ENCODE assay signal across 8 mouse cellular contexts in genomic region chr2:92434375-92434745, GRCm38 (mm10). TPM values are rescaled to one million over a fixed set of nuclear protein-coding genes. Genes with fewer than 3 reads are reported as not detected.
DNase-seq lines count a peak whose midpoint lies in the region; ATAC-seq and TF ChIP-seq lines count a peak whose summit lies in the region.

No protein-coding gene starts in this region.

- DNase-seq in cerebellum, adult 2 months, result no peak
- no peak for DNase-seq in cerebellum, postnatal 4 days (ENCODE audit: low spot score in 2 of 2)
- DNase-seq in forebrain, postnatal 0 days, result no peak
- DNase-seq in lung, postnatal 0 days (ENCODE audit: low spot score), result peak; percentile 85
- DNase-seq in thymus, postnatal 25 days, result no peak
- no peak for DNase-seq in left cerebral cortex, postnatal 10 days (ENCODE audit: extremely low spot score in 1 of 2, low spot score in 2 of 2)
- no peak for DNase-seq in gastrocnemius, postnatal 4 days (ENCODE audit: low spot score in 2 of 2)

- H3K4me2 ChIP-seq in forebrain, postnatal 0 days (ENCODE audit: low read depth), result peak overlapping the region; percentile 81
- peak overlapping the region; percentile 78 for H3K4me2 ChIP-seq in lung, postnatal 0 days (replicated peaks; ENCODE audit: low read depth, low read length)

- peak overlapping the region; percentile 56 for H3K9ac ChIP-seq in forebrain, postnatal 0 days
- H3K9ac ChIP-seq in lung, postnatal 0 days (replicated peaks; ENCODE audit: low read depth), result no peak overlapping the region; the same call in 1 of the 2 replicates

- WGBS in cerebellum, adult 2 months, result 1% methylated on average over 12 of the region's 12 CpGs
- 3% methylated on average over 12 of the region's 12 CpGs for WGBS in forebrain, postnatal 0 days
- WGBS in lung, postnatal 0 days, result 4% methylated on average over 12 of the region's 12 CpGs

- peak; percentile 14 for ATAC-seq in forebrain, postnatal 0 days
- ATAC-seq in lung, postnatal 0 days, result peak; percentile 3; the same call in 1 of the 2 replicates

- H3K4me3 ChIP-seq in cerebellum, adult 2 months (replicated peaks; ENCODE audit: insufficient read depth, low read depth, low read length), result peak overlapping the region; percentile 56
- peak overlapping the region; percentile 98 for H3K4me3 ChIP-seq in E14TG2a.4 (replicated peaks; ENCODE audit: low read length)
- H3K4me3 ChIP-seq in forebrain, postnatal 0 days (ENCODE audit: low read depth, low read length), result peak overlapping the region; percentile 90
- H3K4me3 ChIP-seq in lung, postnatal 0 days (ENCODE audit: low read depth, low read length), result peak overlapping the region; percentile 93; the same call in 1 of the 2 replicates

- H3K9me3 ChIP-seq in E14TG2a.4 (ENCODE audit: low read length), result no peaks in the 10 kb centered on the region
- H3K9me3 ChIP-seq in forebrain, postnatal 0 days (ENCODE audit: low read length), result no peaks in the 10 kb centered on the region
- no peaks in the 10 kb centered on the region for H3K9me3 ChIP-seq in lung, postnatal 0 days (ENCODE audit: low read length)

- H3K36me3 ChIP-seq in E14TG2a.4 (ENCODE audit: insufficient read depth, low read length), result no peaks in the 10 kb centered on the region; the same call in 1 of the 2 replicates
- no peaks in the 10 kb centered on the region for H3K36me3 ChIP-seq in forebrain, postnatal 0 days (ENCODE audit: insufficient read depth)
- H3K36me3 ChIP-seq in lung, postnatal 0 days (ENCODE audit: insufficient read depth, low read length), result no peaks in the 10 kb centered on the region

- peaks cover 8% of the 10 kb centered on the region; the same call in 1 of the 2 replicates for H3K4me1 ChIP-seq in cerebellum, adult 2 months (ENCODE audit: control insufficient read depth, insufficient read depth, low read length)
- peaks cover 61% of the 10 kb centered on the region for H3K4me1 ChIP-seq in E14TG2a.4 (replicated peaks; ENCODE audit: low read depth, low read length)
- H3K4me1 ChIP-seq in forebrain, postnatal 0 days (ENCODE audit: insufficient read depth), result peaks cover 27% of the 10 kb centered on the region
- H3K4me1 ChIP-seq in lung, postnatal 0 days (ENCODE audit: insufficient read depth, low read depth, low read length), result peaks cover 30% of the 10 kb centered on the region; the same call in 1 of the 2 replicates

- peak overlapping the region; percentile 60 for H3K27ac ChIP-seq in cerebellum, adult 2 months (ENCODE audit: insufficient read depth, low read length)
- H3K27ac ChIP-seq in forebrain, postnatal 0 days (ENCODE audit: low read depth, low read length), result peak overlapping the region; percentile 85
- peak overlapping the region; percentile 83 for H3K27ac ChIP-seq in lung, postnatal 0 days (ENCODE audit: low read length)

- intact Hi-C loops in left cerebral cortex, postnatal 10 days (cut with DNase I), result loop anchor here (10.0 kb wide), 2 partner anchors 120 to 450 kb away; no protein-coding TSS in a partner anchor

- H3K27me3 ChIP-seq in cerebellum, adult 2 months (ENCODE audit: control insufficient read depth, insufficient read depth, low read length), result no peaks in the 10 kb centered on the region
- peaks cover 12% of the 10 kb centered on the region for H3K27me3 ChIP-seq in E14TG2a.4 (ENCODE audit: insufficient read depth, low read length)
- H3K27me3 ChIP-seq in forebrain, postnatal 0 days (ENCODE audit: insufficient read depth, low read length), result no peaks in the 10 kb centered on the region
- H3K27me3 ChIP-seq in lung, postnatal 0 days (replicated peaks; ENCODE audit: insufficient read depth, low read length), result no peaks in the 10 kb centered on the region

- no peak for TF ChIP-seq POLR2A in cerebellum, adult 2 months (IDR thresholded peaks at IDR 0.05; ENCODE audit: borderline replicate concordance, insufficient read depth, low read length)

- no peak for TF ChIP-seq CTCF in cerebellum, adult 2 months (IDR thresholded peaks at IDR 0.05; ENCODE audit: borderline replicate concordance, insufficient read depth, low read depth, low read length)
- no peak for TF ChIP-seq CTCF in E14TG2a.4 (conservative IDR thresholded peaks at IDR 0.05; ENCODE audit: low read length)
- no peak for TF ChIP-seq CTCF in forebrain, postnatal 0 days (IDR thresholded peaks at IDR 0.05; ENCODE audit: low read depth)
- no peak for TF ChIP-seq CTCF in lung, postnatal 0 days (IDR thresholded peaks at IDR 0.05)

- TF ChIP-seq EP300 in lung, postnatal 0 days (IDR thresholded peaks at IDR 0.05), result no peak; the same call in 1 of the 2 replicates

RNA-seq across cellular contexts. Expression of gene Cry2, which starts 0.5 kb away (rescaled TPM):
- polyA plus RNA-seq in cerebellum, adult 2 months (2012; rRNA removed), result 79.4 and 81.8 TPM in 2 replicates
- total RNA-seq in forebrain, postnatal 0 days (2014; rRNA removed), result 26.5 and 36.7 TPM in 2 replicates
- polyA plus RNA-seq in forebrain, postnatal 0 days (2015; fragmentation: Nextera tagmentation; extraction: Ambion mirVana), result 28.5 and 43.2 TPM in 2 replicates
- polyA plus RNA-seq in lung, postnatal 0 days (2015; fragmentation: Nextera tagmentation; extraction: Ambion mirVana), result 36.3 and 36.6 TPM in 2 replicates
- 100 to 1,000 TPM; 108 to 109 TPM for total RNA-seq in left cerebral cortex, postnatal 10 days (2021)
- 10 to 100 TPM; 47.6 to 59.3 TPM for total RNA-seq in gastrocnemius, postnatal 4 days (2021)

RNA-seq across cellular contexts. Expression of gene Slc35c1, which starts 26.0 kb away (rescaled TPM):
- polyA plus RNA-seq in cerebellum, adult 2 months (2012; rRNA removed), result 16.2 and 17.4 TPM in 2 replicates
- 4.6 and 9.1 TPM in 2 replicates for total RNA-seq in forebrain, postnatal 0 days (2014; rRNA removed)
- polyA plus RNA-seq in forebrain, postnatal 0 days (2015; fragmentation: Nextera tagmentation; extraction: Ambion mirVana), result 13.1 and 14.4 TPM in 2 replicates
- 12.9 and 13.1 TPM in 2 replicates for polyA plus RNA-seq in lung, postnatal 0 days (2015; fragmentation: Nextera tagmentation; extraction: Ambion mirVana)
- total RNA-seq in left cerebral cortex, postnatal 10 days (2021), result 10 to 100 TPM; 22.2 to 24.2 TPM
- total RNA-seq in gastrocnemius, postnatal 4 days (2021), result 1 to 10 TPM; 7.8 to 9.8 TPM

RNA-seq across cellular contexts. Expression of gene Mapk8ip1, which starts 33.3 kb away (rescaled TPM):
- polyA plus RNA-seq in cerebellum, adult 2 months (2012; rRNA removed), result 349 TPM in 2 replicates
- 223 and 225 TPM in 2 replicates for total RNA-seq in forebrain, postnatal 0 days (2014; rRNA removed)
- polyA plus RNA-seq in forebrain, postnatal 0 days (2015; fragmentation: Nextera tagmentation; extraction: Ambion mirVana), result 129 and 150 TPM in 2 replicates
- polyA plus RNA-seq in lung, postnatal 0 days (2015; fragmentation: Nextera tagmentation; extraction: Ambion mirVana), result 7.8 and 9.7 TPM in 2 replicates
- total RNA-seq in left cerebral cortex, postnatal 10 days (2021), result 100 to 1,000 TPM; 414 to 421 TPM
- total RNA-seq in gastrocnemius, postnatal 4 days (2021), result 10 to 100 TPM; 41.2 to 41.5 TPM

RNA-seq across cellular contexts. Expression of gene 1700029I15Rik, which starts 52.0 kb away (rescaled TPM):
- 6.4 and 6.9 TPM in 2 replicates for polyA plus RNA-seq in cerebellum, adult 2 months (2012; rRNA removed)
- 2.3 and 2.6 TPM in 2 replicates for total RNA-seq in forebrain, postnatal 0 days (2014; rRNA removed)
- polyA plus RNA-seq in forebrain, postnatal 0 days (2015; fragmentation: Nextera tagmentation; extraction: Ambion mirVana), result 2.4 and 3.1 TPM in 2 replicates
- 2.3 TPM in 2 replicates for polyA plus RNA-seq in lung, postnatal 0 days (2015; fragmentation: Nextera tagmentation; extraction: Ambion mirVana)
- total RNA-seq in left cerebral cortex, postnatal 10 days (2021), result 1 to 10 TPM; 3.7 TPM
- 1 to 10 TPM; 1.8 to 2.6 TPM for total RNA-seq in gastrocnemius, postnatal 4 days (2021)

RNA-seq across cellular contexts. Expression of gene Large2, which starts 59.7 kb away (rescaled TPM):
- 0.62 and 1.4 TPM in 2 replicates for polyA plus RNA-seq in cerebellum, adult 2 months (2012; rRNA removed)
- total RNA-seq in forebrain, postnatal 0 days (2014; rRNA removed), result 0.10 and 1.8 TPM in 2 replicates
- 1.1 and 1.5 TPM in 2 replicates for polyA plus RNA-seq in forebrain, postnatal 0 days (2015; fragmentation: Nextera tagmentation; extraction: Ambion mirVana)
- polyA plus RNA-seq in lung, postnatal 0 days (2015; fragmentation: Nextera tagmentation; extraction: Ambion mirVana), result 17.1 and 18.7 TPM in 2 replicates
- total RNA-seq in left cerebral cortex, postnatal 10 days (2021), result under 1 TPM in 1 of 2 experiments, not detected in 1; 0.49 TPM
- total RNA-seq in gastrocnemius, postnatal 4 days (2021), result under 1 TPM in 1 of 2 experiments, not detected in 1; 0.47 TPM
